Mouse (Mus musculus) Muller cell, postnatal 12 days (primary cell): ENCODE measurements around the gene Cnih4.

Experiments used
- DNase-seq: peaks from one replicate; pipeline ENCODE4 v3.0.0-alpha.2; 2015; ENCODE audit errors: inconsistent ontology term

Gene Cnih4

DNA sequence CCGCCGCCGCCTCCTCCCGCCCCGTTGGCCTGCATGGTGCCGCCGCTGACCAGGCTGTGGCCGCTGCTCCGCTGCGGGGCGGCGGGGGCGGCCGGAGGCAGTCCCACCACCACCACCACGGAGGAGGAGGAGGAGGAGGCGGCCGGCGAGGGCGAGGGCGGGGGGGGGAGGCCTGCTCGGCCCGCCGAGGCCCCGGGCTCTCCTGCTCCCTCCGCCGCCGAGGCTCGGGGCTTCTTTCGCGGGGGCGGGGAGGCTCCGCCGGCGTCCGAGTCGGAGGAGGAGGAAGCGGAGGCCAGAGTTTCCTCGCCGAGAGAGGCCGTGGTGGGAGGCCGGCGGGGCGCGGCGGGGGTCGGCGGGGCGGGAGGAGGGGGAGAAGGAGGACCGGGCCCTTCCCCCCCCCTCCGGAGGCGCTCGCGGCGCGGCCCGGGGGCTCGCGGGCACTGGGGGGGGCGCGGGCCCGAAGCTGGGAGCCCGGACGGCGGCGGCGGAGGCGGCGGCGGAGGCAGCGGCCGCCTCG, 67.0 kb downstream of the Cnih4 start:
- peak; percentile 60 for DNase-seq

DNA sequence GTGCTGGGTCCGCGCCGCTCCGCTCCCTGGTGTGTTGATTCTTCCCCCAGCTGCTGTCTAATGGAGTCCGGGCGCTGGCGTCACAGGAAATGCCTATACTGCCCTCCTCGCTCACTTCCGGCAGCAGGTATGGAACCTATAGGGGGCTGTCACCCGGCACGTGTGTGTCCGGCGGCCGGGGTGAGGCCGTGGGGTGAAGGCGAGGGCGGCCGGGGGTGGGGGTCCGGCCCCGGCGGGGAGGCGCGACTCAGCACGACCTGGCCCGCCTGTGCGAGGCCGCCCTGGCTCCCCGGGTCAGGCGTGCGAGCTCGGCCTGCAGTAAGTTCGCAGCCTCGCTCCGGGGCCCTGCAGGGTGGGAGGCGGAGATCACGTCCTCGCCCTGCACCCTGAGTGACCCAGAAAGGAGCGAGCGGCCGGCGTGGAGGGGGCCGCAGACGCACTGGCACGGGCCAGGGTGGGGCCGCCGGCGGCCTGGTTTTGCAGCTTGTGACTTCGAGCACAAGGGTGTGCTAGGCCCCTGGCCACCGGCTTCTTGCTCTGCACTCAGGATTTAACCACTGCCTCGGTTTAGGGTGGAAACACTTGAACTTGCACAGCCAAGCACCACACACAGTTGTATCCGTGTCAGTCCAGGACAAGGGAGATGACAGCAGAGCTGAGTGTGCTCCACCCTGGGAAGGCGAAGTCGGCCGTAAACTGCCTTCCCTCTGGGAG, 67.6 kb downstream of the Cnih4 start, which contains the start of gene Wdr26:
Gene Wdr26 (minus strand): TSS at position 82 of the 714 bp plus-strand sequence.
- peak; percentile 77 for DNase-seq

DNA sequence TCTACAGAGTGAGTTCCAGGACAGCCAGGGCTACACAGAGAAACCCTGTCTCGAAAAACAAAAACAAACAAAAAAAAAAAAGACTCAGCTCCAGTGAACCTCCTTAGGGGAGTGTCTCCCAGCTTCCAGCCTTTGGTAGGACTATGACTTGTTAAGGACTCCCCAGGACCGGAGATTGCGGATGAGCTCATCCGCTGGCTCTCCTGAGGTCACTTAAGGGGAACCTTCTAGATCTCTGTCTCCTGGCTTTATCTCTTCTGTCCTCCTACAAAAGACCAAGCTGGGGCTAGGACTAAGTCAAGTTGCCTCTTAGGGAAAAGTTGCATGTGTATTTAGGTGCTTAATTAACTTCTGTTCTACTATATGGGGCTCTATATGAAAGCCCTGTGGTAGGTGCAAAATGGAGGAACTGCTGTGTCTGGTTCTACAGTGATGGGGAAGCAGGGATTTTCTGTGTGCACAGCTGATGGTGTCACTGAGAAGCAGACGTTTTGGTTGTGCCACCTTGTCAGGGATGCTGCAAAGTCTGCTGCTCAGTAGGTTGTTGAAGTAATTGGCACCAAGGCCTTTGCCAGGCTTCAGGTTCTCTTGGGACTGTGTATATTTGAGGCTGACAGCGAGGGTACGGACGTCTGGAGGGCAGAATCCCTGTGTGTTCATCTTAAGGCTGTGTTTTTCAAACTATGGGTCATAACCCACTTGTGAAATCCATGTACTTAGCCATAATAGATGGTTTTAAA, 70.0 kb downstream of the Cnih4 start:
- DNase-seq, result no peak

DNA sequence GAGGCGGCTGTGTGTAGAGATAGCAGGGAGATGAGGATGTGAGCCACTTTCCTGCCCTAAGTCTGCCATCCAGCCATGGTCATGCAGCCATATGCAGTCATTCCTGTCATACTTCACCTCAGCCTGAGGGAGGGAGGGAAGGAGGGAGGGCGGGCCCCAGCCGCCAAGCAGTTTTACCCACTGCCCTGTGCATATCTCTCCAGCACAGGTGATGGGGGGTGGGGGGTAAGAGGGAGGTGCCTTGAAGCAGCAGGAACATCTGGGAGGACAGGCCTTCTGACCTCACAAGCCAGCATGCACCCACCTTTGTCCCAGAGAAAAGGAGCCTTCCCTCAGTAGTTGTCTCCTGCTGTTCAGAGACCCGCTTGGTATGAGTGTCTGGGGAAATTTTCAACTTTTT, 71.8 kb downstream of the Cnih4 start:
- no peak for DNase-seq
